14 mouse cellular contexts compared by ENCODE assay signal in the genomic region with DNA sequence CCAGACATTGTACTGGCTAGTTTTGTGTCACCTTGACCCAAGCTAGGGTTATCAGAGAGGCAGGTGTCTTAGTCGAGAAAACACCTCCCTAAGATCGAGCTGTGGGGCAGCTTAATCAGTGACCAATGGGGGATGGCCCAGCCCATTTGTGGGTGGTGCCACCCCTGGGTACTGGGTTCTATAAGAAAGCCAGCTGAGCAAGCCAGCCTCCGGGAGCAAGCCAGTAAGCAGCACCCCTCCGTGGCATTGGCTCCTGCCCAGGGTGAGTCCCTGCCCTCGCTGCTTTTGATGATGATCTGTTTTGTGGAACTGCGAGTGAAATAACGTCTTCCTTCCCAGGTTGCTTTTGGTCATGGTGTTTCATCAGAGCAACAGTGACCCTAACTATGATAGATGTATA.
"Had no signal": no experiment of that assay in that cellular context is flagged by ENCODE, and none has a peak within 500 bp of the region (broad histone marks: within the 10 kb centered on the region; RNA-seq: fewer than 3 reads in every experiment).

No protein-coding gene starts in this region.

- H3K9ac ChIP-seq: neural tube, embryonic 15.5 days; stomach, embryonic 15.5 days had no signal

- H3K9me3 ChIP-seq: neural tube, embryonic 15.5 days; stomach, embryonic 15.5 days had no signal

- H3K4me2 ChIP-seq: neural tube, embryonic 15.5 days; stomach, embryonic 15.5 days had no signal

- H3K36me3 ChIP-seq: neural tube, embryonic 15.5 days; stomach, embryonic 15.5 days had no signal

- H3K27me3 ChIP-seq: neural tube, embryonic 15.5 days; stomach, embryonic 15.5 days had no signal

- H3K27ac ChIP-seq: neural tube, embryonic 15.5 days; stomach, embryonic 15.5 days had no signal

- H3K4me3 ChIP-seq: neural tube, embryonic 15.5 days; stomach, embryonic 15.5 days had no signal

- DNase-seq: retina, postnatal 1 day; right cerebral cortex, adult 18-20 months; right cerebral cortex, postnatal 14 days; right cerebral cortex, postnatal 25 days; right cerebral cortex, postnatal 4 days; spleen, adult 18-20 months; thymus, adult 18-20 months; thymus, adult 2 months; thymus, postnatal 14 days; thymus, postnatal 25 days; thymus, postnatal 36 days; thymus, postnatal 4 days had no signal
